Mouse (Mus musculus) embryonic facial prominence, embryonic 12.5 days (tissue): Measurements from ENCODE around the gene Galntl5. TPM values are rescaled to one million over a fixed set of nuclear protein-coding genes. Genes with fewer than 3 reads are reported as not detected.

Experiments used
- ATAC-seq: fragments of 200-750 bp; cut with Nextera tagmentation; 2 replicates; pipeline ENCODE4 v1.8.0; 2017; ENCODE audit not compliant: insufficient number of reproducible peaks, insufficient read depth, low FRiP score, low TSS enrichment
- H3K27ac ChIP-seq: fragments of 300-500 bp; sonication (generic); 2 replicates; pipeline ENCODE4 v1.5.1; 2016; ENCODE audit warnings: mild to moderate bottlenecking
- H3K27me3 ChIP-seq: fragments of 300-500 bp; sonication (generic); 2 replicates; pipeline ENCODE4 v1.6.1; 2016; ENCODE audit warnings: mild to moderate bottlenecking, moderate library complexity
- H3K36me3 ChIP-seq: fragments of 300-500 bp; sonication (generic); 2 replicates; pipeline ENCODE4 v1.6.1; 2016; ENCODE audit warnings: mild to moderate bottlenecking
- H3K4me1 ChIP-seq: fragments of 300-500 bp; sonication (generic); 2 replicates; pipeline ENCODE4 v1.6.1; 2016
- H3K4me2 ChIP-seq: fragments of 300-500 bp; sonication (generic); replicated peaks from 2 replicates; pipeline ENCODE4 v1.6.1; 2016; ENCODE audit warnings: mild to moderate bottlenecking, moderate library complexity
- H3K4me3 ChIP-seq: fragments of 300-500 bp; sonication (generic); 2 replicates; pipeline ENCODE4 v1.5.1; 2016; ENCODE audit warnings: mild to moderate bottlenecking
- H3K9ac ChIP-seq: fragments of 300-500 bp; sonication (generic); 2 replicates; pipeline ENCODE4 v1.6.1; 2016; ENCODE audit warnings: mild to moderate bottlenecking, moderate library complexity
- H3K9me3 ChIP-seq: fragments of 300-500 bp; sonication (generic); 2 replicates; pipeline ENCODE4 v1.6.1; 2016; ENCODE audit warnings: mild to moderate bottlenecking, moderate library complexity
- WGBS: fragments of 180-500 bp; shearing (Covaris S2); methylation state at CpG from one replicate; pipeline ENCODE4 v1.1.7; 2016; 5-methylcytosine and 5-hydroxymethylcytosine counted together
- polyA plus RNA-seq: library from polyadenylated mRNA; unstranded; fragments of >200 nt; fragmentation: Nextera tagmentation; extraction: Ambion mirVana; gene quantifications from 2 replicates; pipeline ENCODE4 v1.2.1, GENCODE M21; 2016

The Galntl5 gene
- polyA plus RNA-seq = not detected in 2 replicates

DNA sequence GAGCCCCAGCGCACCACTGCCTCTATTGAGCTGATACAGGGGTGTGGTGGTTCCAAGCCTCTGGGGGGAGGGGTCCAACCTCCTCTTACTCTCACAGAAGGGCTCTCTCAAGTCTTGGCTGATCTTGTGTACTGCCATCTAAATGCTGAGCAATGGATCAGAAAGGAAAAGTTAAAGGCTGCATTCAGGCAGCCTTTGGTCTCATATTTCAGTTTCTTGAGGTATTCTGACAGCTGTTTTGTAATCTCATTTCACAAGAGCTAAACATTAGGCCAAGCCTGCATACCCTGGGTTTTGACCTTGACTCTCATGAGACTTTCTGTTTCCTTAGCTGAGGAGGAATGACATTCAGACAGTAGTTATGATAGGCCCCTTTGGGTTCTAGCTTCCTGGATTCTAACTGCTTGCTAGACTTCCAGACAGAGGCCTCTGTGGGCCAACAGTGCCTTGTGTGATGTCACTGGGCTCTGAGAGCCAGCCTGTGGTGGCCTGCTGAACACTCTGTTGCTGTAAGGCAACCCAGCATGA is at the start of gene Galntl5:
Galntl5 (plus strand) TSS at position 457 of the 528 bp plus-strand sequence.
- 79% methylated on average over 1 of the region's 1 CpGs for WGBS
- ATAC-seq = no peak

DNA sequence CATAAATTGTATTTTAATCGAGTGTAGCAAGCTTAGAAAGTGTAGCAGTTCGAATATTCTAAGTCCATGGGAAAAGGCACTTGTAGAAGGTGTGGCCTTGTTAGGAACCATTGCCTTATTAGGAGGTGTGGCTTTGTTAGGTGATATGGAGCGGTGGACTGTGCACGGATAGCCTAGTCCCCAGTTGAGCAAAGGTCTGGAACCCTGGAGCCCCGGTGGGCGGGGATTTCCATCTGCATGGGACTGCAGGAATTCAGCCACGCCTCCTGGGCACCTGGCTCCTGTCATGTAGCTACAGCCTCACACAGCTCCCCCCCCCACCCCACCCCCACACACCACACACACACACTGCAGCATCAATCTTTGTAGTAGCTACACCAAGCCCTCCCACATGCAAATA is 34.6 kb upstream of the Galntl5 start:
- Histone ChIP-seq H3K27ac (no peak overlapping the region), H3K4me3 (no peak overlapping the region), H3K27me3 (no peaks in the 10 kb centered on the region), H3K9ac (no peak overlapping the region), H3K4me1 (no peaks in the 10 kb centered on the region), H3K4me2 (no peak overlapping the region), H3K36me3 (no peaks in the 10 kb centered on the region), H3K9me3 (no peaks in the 10 kb centered on the region)
- WGBS = 75% methylated on average over 7 of the region's 7 CpGs
- ATAC-seq = no peak

More for the DNA sequence above, at the start of gene Galntl5:
- Histone ChIP-seq H3K4me2 (no peak within 1 kb of the TSS), H3K36me3 (no peaks in the 10 kb centered on the region), H3K9ac (no peak within 1 kb of the TSS), H3K4me1 (peaks cover 4% of the 10 kb centered on the region; the same call in 1 of the 2 replicates), H3K4me3 (no peak within 1 kb of the TSS), H3K27ac (0 out of 2 replicates have a peak within 1 kb of the TSS, but pooled peaks have one; percentile 23), H3K27me3 (no peaks in the 10 kb centered on the region), H3K9me3 (no peaks in the 10 kb centered on the region)

DNA sequence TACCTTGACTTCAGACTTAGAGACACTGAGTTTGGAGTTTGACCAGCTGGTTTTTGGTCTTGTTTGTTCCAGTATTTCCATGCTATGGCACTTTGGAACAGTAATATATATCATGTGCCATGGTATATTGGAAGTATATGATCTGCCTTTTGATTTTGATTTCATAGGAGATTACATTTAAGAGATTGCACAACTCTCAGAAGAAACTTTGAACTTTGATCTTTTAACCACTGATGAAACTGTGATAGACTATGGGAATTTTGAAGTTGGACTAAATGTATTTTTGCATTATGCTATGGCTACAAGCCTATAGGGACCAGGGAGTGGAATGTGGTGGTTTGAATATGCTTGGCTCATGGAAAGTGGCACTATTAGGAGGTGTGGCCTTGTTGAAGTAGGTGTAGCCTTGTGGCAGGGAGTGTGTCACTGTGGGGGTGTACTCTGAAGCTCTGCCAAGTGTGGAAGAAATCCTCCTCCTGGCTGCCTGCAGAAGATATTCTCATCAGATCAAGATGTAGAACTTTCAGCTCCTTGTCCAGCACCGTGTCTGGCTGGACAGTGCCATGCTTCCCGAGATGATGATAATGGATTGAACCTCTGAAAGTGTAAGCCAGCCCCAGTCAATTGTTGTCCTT is 31.8 kb upstream of the Galntl5 start:
- Histone ChIP-seq H3K4me3 (no peak overlapping the region), H3K4me2 (no peak overlapping the region), H3K27me3 (no peaks in the 10 kb centered on the region), H3K4me1 (no peaks in the 10 kb centered on the region), H3K9ac (no peak overlapping the region), H3K36me3 (no peaks in the 10 kb centered on the region), H3K27ac (no peak overlapping the region), H3K9me3 (no peaks in the 10 kb centered on the region)
- ATAC-seq = no peak
- WGBS = 78% methylated on average over 2 of the region's 2 CpGs

DNA sequence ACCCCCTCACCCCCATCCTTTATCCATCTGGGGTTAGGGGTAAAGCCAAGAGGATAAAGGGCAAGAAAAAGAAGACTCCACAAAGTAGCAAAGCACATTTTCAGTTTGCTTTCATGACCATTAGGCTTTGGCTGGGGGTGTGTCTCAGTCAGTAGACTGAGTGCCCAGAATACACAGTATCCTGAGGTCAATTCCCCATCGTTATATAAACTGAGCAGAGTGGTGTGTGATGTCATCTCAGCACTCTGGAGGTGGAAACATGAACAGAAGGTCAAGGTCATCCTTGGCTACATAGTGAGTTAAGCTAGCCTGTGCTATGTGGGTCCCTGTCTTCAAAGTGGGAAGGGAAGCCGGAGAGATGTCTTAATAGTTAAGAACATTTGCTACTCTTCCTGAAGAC is 27.8 kb upstream of the Galntl5 start:
- no peak for ATAC-seq
- H3K4me2 ChIP-seq = no peak overlapping the region
- no peak overlapping the region for H3K27ac ChIP-seq
- H3K36me3 ChIP-seq = no peaks in the 10 kb centered on the region
- no peaks in the 10 kb centered on the region for H3K9me3 ChIP-seq
- no peaks in the 10 kb centered on the region for H3K27me3 ChIP-seq
- no peak overlapping the region for H3K9ac ChIP-seq
- H3K4me3 ChIP-seq = no peak overlapping the region
- WGBS = 86% methylated on average over 2 of the region's 2 CpGs
- H3K4me1 ChIP-seq = no peaks in the 10 kb centered on the region

DNA sequence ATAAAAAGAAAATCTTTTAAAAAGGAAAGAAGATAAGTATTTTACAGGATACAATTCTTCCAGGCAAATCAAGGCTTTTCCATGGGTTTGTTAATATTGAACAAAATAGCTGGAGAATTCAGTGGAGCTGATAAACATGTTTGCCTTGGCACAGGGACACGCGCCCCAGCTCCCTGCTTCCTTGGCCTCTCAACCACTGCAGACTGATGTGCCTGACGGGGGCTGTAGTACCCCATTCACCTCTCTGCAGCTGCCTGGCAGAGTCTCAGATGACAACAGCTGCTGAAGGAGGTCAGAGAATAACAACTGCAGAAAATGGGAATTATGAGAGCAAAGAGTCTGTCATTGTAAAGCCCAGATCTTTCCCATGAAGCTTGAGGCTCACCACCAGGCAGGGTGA is 27.3 kb upstream of the Galntl5 start:
- Histone ChIP-seq H3K36me3 (no peaks in the 10 kb centered on the region), H3K4me1 (no peaks in the 10 kb centered on the region), H3K27ac (no peak overlapping the region), H3K9me3 (no peaks in the 10 kb centered on the region), H3K4me3 (no peak overlapping the region), H3K4me2 (no peak overlapping the region), H3K9ac (no peak overlapping the region), H3K27me3 (no peaks in the 10 kb centered on the region)
- 72% methylated on average over 3 of the region's 3 CpGs for WGBS
- no peak for ATAC-seq

DNA sequence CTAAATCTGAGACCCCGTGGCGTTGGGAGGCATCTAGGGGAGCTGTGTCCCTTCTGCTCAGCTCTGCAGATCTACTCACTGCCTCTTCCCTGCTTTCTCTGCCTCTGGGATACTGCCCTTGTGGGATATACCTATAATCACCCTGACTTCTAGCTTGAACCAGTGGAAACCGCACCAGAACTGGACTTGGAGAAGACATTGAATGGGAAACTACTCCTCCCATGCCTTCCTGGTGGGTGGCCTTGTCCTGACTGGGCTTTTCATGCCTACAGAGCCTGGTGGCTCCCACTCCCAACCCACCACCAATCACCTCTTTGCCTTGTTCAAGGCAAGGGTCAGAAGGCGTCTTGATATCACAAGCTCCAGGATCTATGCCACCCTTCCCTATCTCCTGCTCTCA is 26.4 kb upstream of the Galntl5 start:
- H3K4me2 ChIP-seq = no peak overlapping the region
- H3K4me1 ChIP-seq = no peaks in the 10 kb centered on the region
- H3K9me3 ChIP-seq = no peaks in the 10 kb centered on the region
- H3K4me3 ChIP-seq = no peak overlapping the region
- no peak for ATAC-seq
- H3K27me3 ChIP-seq = no peaks in the 10 kb centered on the region
- no peak overlapping the region for H3K27ac ChIP-seq
- H3K9ac ChIP-seq = no peak overlapping the region
- 84% methylated on average over 4 of the region's 4 CpGs for WGBS
- no peaks in the 10 kb centered on the region for H3K36me3 ChIP-seq

DNA sequence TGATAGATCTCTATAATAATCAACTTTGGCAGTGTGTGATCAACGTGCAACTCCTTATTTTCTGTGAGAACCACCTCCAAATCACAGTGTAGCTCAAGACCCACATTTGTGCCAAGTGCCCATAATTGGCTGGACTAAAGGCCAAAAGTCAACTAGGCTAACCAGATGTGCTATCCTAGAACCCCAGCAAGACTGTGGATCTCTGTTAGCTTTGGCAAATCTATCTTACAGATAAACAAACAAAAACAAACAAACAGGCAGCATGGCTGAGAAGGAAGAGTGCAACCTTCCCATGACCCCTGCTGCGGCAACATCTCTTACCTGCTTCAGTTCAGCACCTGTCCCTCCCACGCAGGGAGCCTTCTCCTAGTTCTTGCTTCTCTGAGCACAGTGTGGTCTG is 25.9 kb upstream of the Galntl5 start:
- ATAC-seq = no peak
- Histone ChIP-seq H3K9ac (no peak overlapping the region), H3K4me2 (no peak overlapping the region), H3K9me3 (no peaks in the 10 kb centered on the region), H3K27ac (no peak overlapping the region), H3K36me3 (no peaks in the 10 kb centered on the region), H3K27me3 (no peaks in the 10 kb centered on the region), H3K4me1 (no peaks in the 10 kb centered on the region), H3K4me3 (no peak overlapping the region)
- WGBS = 80% methylated on average over 3 of the region's 3 CpGs

DNA sequence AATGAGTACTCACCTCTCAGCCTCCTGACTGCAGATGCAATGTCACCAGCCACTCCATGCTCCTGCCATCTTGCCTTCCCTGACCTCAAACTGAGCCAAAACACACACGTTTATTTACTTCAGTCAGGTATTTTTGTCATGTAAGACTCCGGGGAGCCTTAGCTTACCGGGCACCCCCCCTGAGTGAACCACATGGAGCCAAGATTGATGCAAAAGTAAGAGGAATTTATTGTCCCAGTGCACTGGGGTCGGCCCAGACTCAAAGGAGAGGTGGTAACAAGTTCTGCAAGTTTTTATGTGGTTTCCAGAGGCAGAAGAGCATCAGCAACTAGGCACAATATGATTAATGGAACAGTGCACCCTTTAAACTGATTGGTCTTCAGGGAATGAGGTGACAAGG is 24.1 kb upstream of the Galntl5 start:
- 47% methylated on average over 4 of the region's 4 CpGs for WGBS
- no peaks in the 10 kb centered on the region for H3K4me1 ChIP-seq
- no peak overlapping the region for H3K4me2 ChIP-seq
- no peaks in the 10 kb centered on the region for H3K36me3 ChIP-seq
- H3K27me3 ChIP-seq = no peaks in the 10 kb centered on the region
- ATAC-seq = no peak
- H3K27ac ChIP-seq = no peak overlapping the region
- no peaks in the 10 kb centered on the region for H3K9me3 ChIP-seq
- no peak overlapping the region for H3K9ac ChIP-seq
- H3K4me3 ChIP-seq = no peak overlapping the region

DNA sequence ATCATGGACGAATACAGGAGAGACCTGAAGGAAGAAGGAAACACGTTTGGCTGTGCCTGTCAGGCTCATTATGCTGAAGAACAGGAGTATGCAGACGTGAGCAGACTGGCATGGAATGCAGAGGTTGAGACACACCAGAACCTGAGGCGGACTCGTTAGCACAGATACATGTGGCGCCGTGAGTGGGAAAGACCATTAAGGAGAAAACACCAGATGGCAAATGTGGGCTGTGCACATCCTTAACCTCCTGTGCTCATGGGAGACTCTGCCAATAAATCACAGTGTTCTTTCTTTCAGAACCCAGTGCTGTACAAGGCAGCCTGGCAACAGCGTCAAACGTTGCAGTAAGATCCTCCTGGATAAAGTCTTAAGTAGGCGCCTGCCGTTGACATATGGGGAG is 20.7 kb upstream of the Galntl5 start:
- H3K27me3 ChIP-seq = no peaks in the 10 kb centered on the region
- ATAC-seq = no peak
- no peak overlapping the region for H3K9ac ChIP-seq
- H3K9me3 ChIP-seq = no peaks in the 10 kb centered on the region
- H3K4me2 ChIP-seq = no peak overlapping the region
- H3K4me3 ChIP-seq = no peak overlapping the region
- WGBS = 80% methylated on average over 11 of the region's 11 CpGs
- no peaks in the 10 kb centered on the region for H3K4me1 ChIP-seq
- H3K27ac ChIP-seq = no peak overlapping the region
- no peaks in the 10 kb centered on the region for H3K36me3 ChIP-seq

DNA sequence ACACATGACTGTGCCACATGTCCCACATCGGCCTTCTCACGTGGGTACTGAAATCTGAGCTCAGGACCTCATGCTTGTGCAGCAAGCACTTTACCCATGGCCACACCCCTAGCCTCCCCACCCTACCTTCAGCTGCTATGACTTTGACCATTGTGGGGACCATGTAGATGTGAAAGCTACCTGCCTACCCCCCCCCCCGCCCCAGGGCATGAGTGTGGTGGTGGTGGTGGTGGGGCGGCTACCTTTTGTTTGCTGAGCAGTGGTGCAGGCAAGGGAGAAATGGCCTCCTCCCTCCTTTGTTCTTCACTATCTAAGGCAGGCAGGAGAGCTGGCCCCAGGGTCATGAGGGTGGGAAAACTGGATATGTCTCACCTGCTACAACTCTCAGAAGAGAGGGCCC is 18.3 kb upstream of the Galntl5 start:
- no peaks in the 10 kb centered on the region for H3K9me3 ChIP-seq
- H3K4me2 ChIP-seq = no peak overlapping the region
- no peaks in the 10 kb centered on the region for H3K36me3 ChIP-seq
- H3K9ac ChIP-seq = no peak overlapping the region
- no peaks in the 10 kb centered on the region for H3K27me3 ChIP-seq
- ATAC-seq = no peak
- 76% methylated on average over 4 of the region's 4 CpGs for WGBS
- no peaks in the 10 kb centered on the region for H3K4me1 ChIP-seq
- no peak overlapping the region for H3K27ac ChIP-seq
- H3K4me3 ChIP-seq = no peak overlapping the region

DNA sequence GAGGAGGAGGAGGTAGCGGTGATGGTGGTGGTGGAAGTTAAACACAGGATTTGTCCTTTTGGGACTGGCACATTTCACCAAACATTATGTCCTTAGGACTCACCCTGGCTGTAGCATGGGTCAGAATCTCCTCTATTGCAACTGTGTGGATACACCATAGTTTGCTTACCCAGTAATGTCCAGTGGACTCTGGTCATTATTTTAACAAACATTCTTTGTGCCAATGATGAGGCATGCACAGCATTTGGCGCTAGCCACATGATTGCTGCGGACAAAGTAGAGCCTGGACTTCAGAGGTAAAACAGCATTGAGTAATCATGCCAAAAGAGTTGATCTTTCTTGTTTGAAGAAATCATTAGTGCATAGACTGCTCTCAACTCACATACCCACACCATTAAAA is 17.3 kb upstream of the Galntl5 start:
- Histone ChIP-seq H3K9me3 (no peaks in the 10 kb centered on the region), H3K36me3 (no peaks in the 10 kb centered on the region), H3K27ac (no peak overlapping the region), H3K4me2 (no peak overlapping the region), H3K4me3 (no peak overlapping the region), H3K27me3 (no peaks in the 10 kb centered on the region), H3K9ac (no peak overlapping the region), H3K4me1 (no peaks in the 10 kb centered on the region)
- WGBS = 87% methylated on average over 3 of the region's 3 CpGs
- no peak for ATAC-seq

DNA sequence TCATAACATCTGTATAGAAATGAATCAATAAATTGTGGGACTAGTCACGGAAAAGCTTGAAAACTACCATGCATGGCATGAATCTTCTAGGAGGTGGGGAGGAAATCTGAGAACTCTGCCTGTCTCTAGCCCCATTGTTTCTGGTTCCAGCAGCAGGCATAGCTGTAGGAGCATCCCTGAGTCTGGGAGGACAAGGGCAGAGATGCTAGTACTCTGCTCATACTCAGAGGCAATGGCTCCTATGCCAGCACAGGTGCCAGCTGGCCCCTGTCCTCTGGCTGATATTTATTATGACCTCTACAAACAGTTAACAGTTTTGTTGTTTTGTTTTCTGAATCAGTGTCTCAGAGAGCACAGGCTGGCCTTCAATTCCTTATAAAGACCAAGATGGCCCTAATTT is 16.9 kb upstream of the Galntl5 start:
- no peaks in the 10 kb centered on the region for H3K9me3 ChIP-seq
- no peak overlapping the region for H3K27ac ChIP-seq
- WGBS = 84% methylated on average over 1 of the region's 1 CpGs
- H3K4me3 ChIP-seq = no peak overlapping the region
- no peak overlapping the region for H3K4me2 ChIP-seq
- no peaks in the 10 kb centered on the region for H3K4me1 ChIP-seq
- no peak for ATAC-seq
- H3K36me3 ChIP-seq = no peaks in the 10 kb centered on the region
- no peak overlapping the region for H3K9ac ChIP-seq
- no peaks in the 10 kb centered on the region for H3K27me3 ChIP-seq
